Mouse (Mus musculus): ENCODE measurements around the gene Rag2. TPM values are rescaled to one million over a fixed set of nuclear protein-coding genes. Genes with fewer than 3 reads are reported as not detected.
A peak's percentile ranks its signal among the peaks of the same experiment; 100 is the strongest.

The Rag2 gene
- polyA plus RNA-seq, 1 experiment: 2.1 TPM

GRCm38 (mm10) chr2:101615464-101616305 is 8.8 kb upstream of the Rag2 start:
- no peaks in the 10 kb centered on the region for H3K4me1 ChIP-seq (ENCODE audit: control insufficient read depth, insufficient read depth, low read length)
- TF ChIP-seq POLR2A (IDR thresholded peaks at IDR 0.05; ENCODE audit: borderline replicate concordance, control insufficient read depth, low read depth, low read length) (no peak), CTCF (IDR thresholded peaks at IDR 0.05; ENCODE audit: control insufficient read depth, insufficient read depth, low read length) (no peak)
- no peak overlapping the region for H3K27ac ChIP-seq (ENCODE audit: control insufficient read depth, insufficient read depth, low read depth, low read length, poor library complexity)
- H3K4me3 ChIP-seq (replicated peaks; ENCODE audit: control insufficient read depth, low read depth, low read length): no peak overlapping the region
- 60% methylated on average over 10 of the region's 10 CpGs for WGBS

DNA sequence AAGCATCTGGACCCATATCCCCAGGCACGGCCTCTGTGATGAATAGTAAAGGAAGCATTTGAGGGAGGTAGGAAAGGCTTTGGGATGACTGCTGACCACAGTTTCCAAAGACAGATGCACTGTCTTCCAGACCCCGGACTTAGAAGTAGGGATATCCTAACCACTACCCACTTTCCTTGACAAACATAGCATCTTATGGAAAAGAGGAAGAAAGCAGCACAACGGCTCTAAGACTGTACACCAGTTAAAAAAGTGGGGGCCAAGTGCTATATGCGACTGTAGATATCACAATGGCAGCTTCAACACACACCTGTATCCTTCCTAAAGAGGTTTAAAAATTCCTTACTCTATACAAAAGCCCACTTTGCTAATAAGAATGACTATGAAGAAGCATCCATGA is 6.1 kb upstream of the Rag2 start:
- no peak for TF ChIP-seq POLR2A (IDR thresholded peaks at IDR 0.05; ENCODE audit: borderline replicate concordance, control insufficient read depth, low read depth, low read length)
- no peak for TF ChIP-seq CTCF (IDR thresholded peaks at IDR 0.05; ENCODE audit: control insufficient read depth, insufficient read depth, low read length)
- Histone ChIP-seq H3K27ac (ENCODE audit: control insufficient read depth, insufficient read depth, low read depth, low read length, poor library complexity) (no peak overlapping the region), H3K4me3 (replicated peaks; ENCODE audit: control insufficient read depth, low read depth, low read length) (no peak overlapping the region), H3K4me1 (ENCODE audit: control insufficient read depth, insufficient read depth, low read length) (peaks cover 2% of the 10 kb centered on the region; the same call in 1 of the 2 replicates)
- 21% methylated on average over 4 of the region's 4 CpGs for WGBS

GRCm38 (mm10) chr2:101620899-101621298 is 3.6 kb upstream of the Rag2 start:
- Histone ChIP-seq H3K4me3 (replicated peaks; ENCODE audit: control insufficient read depth, low read depth, low read length) (no peak overlapping the region), H3K27ac (ENCODE audit: control insufficient read depth, insufficient read depth, low read depth, low read length, poor library complexity) (no peak overlapping the region), H3K4me1 (ENCODE audit: control insufficient read depth, insufficient read depth, low read length) (peaks cover 2% of the 10 kb centered on the region; the same call in 1 of the 2 replicates)
- TF ChIP-seq POLR2A (IDR thresholded peaks at IDR 0.05; ENCODE audit: borderline replicate concordance, control insufficient read depth, low read depth, low read length): no peak
- TF ChIP-seq CTCF (IDR thresholded peaks at IDR 0.05; ENCODE audit: control insufficient read depth, insufficient read depth, low read length): no peak
- WGBS: 41% methylated on average over 3 of the region's 3 CpGs

DNA sequence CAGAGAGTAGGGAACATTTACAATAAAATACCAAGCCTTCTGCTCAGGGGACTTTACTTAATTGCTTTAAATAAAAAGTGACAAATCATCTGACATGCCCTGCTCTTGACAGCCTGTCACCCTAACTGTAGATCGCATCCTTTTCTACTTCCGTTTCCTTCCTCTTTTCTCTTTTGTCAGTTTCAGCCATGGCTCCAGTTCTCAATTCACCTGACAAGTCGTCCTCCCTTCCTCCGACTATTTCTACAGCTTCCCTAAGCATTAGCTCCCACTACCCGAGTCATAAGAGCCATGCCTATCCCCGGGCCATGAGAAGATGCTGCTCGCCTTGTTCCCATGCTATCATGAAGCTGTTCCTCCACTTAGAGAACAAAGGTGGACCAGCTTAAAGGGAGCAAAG is 2.9 kb upstream of the Rag2 start:
- Histone ChIP-seq H3K4me1 (ENCODE audit: control insufficient read depth, insufficient read depth, low read length) (peaks cover 2% of the 10 kb centered on the region; the same call in 1 of the 2 replicates), H3K27ac (ENCODE audit: control insufficient read depth, insufficient read depth, low read depth, low read length, poor library complexity) (no peak overlapping the region), H3K4me3 (replicated peaks; ENCODE audit: control insufficient read depth, low read depth, low read length) (no peak overlapping the region)
- TF ChIP-seq POLR2A (IDR thresholded peaks at IDR 0.05; ENCODE audit: borderline replicate concordance, control insufficient read depth, low read depth, low read length) (no peak), CTCF (IDR thresholded peaks at IDR 0.05; ENCODE audit: control insufficient read depth, insufficient read depth, low read length) (no peak)
- 8% methylated on average over 7 of the region's 7 CpGs for WGBS

GRCm38 (mm10) chr2:101623042-101623441 is 1.5 kb upstream of the Rag2 start:
- 32% methylated on average over 2 of the region's 2 CpGs for WGBS

DNA sequence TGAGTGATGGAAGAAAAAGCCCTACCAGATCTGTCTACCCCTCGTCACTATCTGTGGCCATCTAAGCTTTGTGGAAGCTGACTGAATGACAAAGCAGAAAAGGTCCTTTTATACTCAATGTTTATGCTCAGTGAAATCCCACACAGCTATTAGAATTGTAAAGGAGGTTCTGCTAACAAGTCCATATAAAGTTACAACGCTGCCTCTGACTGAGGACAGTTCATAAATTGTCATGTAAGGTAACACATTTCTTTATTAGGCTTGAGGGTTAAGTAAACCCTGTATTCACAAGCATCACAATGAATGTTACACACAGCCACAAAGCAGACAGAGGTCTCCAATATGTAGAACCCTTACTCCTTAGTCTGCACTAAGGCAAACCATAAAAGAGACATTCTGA is 507 bp upstream of the Rag2 start:
- H3K27ac ChIP-seq (ENCODE audit: control insufficient read depth, insufficient read depth, low read depth, low read length, poor library complexity): no peak overlapping the region
- no peak overlapping the region for H3K4me3 ChIP-seq (replicated peaks; ENCODE audit: control insufficient read depth, low read depth, low read length)
- peaks cover 2% of the 10 kb centered on the region; the same call in 1 of the 2 replicates for H3K4me1 ChIP-seq (ENCODE audit: control insufficient read depth, insufficient read depth, low read length)
- TF ChIP-seq CTCF (IDR thresholded peaks at IDR 0.05; ENCODE audit: control insufficient read depth, insufficient read depth, low read length) (no peak), POLR2A (IDR thresholded peaks at IDR 0.05; ENCODE audit: borderline replicate concordance, control insufficient read depth, low read depth, low read length) (no peak)
- WGBS: 19% methylated on average over 2 of the region's 2 CpGs

More at GRCm38 (mm10) chr2:101623042-101623441, 1.5 kb upstream of the Rag2 start:
- no peak overlapping the region for H3K4me3 ChIP-seq (replicated peaks; ENCODE audit: control insufficient read depth, low read depth, low read length)
- no peak overlapping the region for H3K27ac ChIP-seq (ENCODE audit: control insufficient read depth, insufficient read depth, low read depth, low read length, poor library complexity)
- TF ChIP-seq CTCF (IDR thresholded peaks at IDR 0.05; ENCODE audit: control insufficient read depth, insufficient read depth, low read length) (no peak), POLR2A (IDR thresholded peaks at IDR 0.05; ENCODE audit: borderline replicate concordance, control insufficient read depth, low read depth, low read length) (no peak)
- peaks cover 2% of the 10 kb centered on the region; the same call in 1 of the 2 replicates for H3K4me1 ChIP-seq (ENCODE audit: control insufficient read depth, insufficient read depth, low read length)

- TF ChIP-seq CTCF (IDR thresholded peaks at IDR 0.05; ENCODE audit: control insufficient read depth, insufficient read depth, low read length) (no peak), POLR2A (IDR thresholded peaks at IDR 0.05; ENCODE audit: borderline replicate concordance, control insufficient read depth, low read depth, low read length) (no peak)
- H3K27ac ChIP-seq (ENCODE audit: control insufficient read depth, insufficient read depth, low read depth, low read length, poor library complexity): no peak overlapping the region
- no peak overlapping the region for H3K4me3 ChIP-seq (replicated peaks; ENCODE audit: control insufficient read depth, low read depth, low read length)
- no peaks in the 10 kb centered on the region; the same call in 1 of the 2 replicates for H3K4me1 ChIP-seq (ENCODE audit: control insufficient read depth, insufficient read depth, low read length)
Measured at GRCm38 (mm10) chr2:101627227-101627626, 2.7 kb downstream of the Rag2 start.

- Histone ChIP-seq H3K27ac (ENCODE audit: control insufficient read depth, insufficient read depth, low read depth, low read length, poor library complexity) (peak overlapping the region; percentile 54), H3K4me3 (replicated peaks; ENCODE audit: control insufficient read depth, low read depth, low read length) (peak overlapping the region; percentile 99), H3K4me1 (ENCODE audit: control insufficient read depth, insufficient read depth, low read length) (no peaks in the 10 kb centered on the region; the same call in 1 of the 2 replicates)
- TF ChIP-seq CTCF (IDR thresholded peaks at IDR 0.05; ENCODE audit: control insufficient read depth, insufficient read depth, low read length) (no peak), POLR2A (IDR thresholded peaks at IDR 0.05; ENCODE audit: borderline replicate concordance, control insufficient read depth, low read depth, low read length) (0 out of 2 replicates have a peak, but pooled peaks have one; percentile 35)
- WGBS: 5% methylated on average over 31 of the region's 31 CpGs
Measured at GRCm38 (mm10) chr2:101628297-101629236, 4.0 kb downstream of the Rag2 start.
